Mouse (Mus musculus): ENCODE measurements around the gene Apol6. TPM values are rescaled to one million over a fixed set of nuclear protein-coding genes. Genes with fewer than 3 reads are reported as not detected.

Gene Apol6
- not detected in 2 replicates for polyA plus RNA-seq (2015; fragmentation: Nextera tagmentation; extraction: Ambion mirVana)

DNA sequence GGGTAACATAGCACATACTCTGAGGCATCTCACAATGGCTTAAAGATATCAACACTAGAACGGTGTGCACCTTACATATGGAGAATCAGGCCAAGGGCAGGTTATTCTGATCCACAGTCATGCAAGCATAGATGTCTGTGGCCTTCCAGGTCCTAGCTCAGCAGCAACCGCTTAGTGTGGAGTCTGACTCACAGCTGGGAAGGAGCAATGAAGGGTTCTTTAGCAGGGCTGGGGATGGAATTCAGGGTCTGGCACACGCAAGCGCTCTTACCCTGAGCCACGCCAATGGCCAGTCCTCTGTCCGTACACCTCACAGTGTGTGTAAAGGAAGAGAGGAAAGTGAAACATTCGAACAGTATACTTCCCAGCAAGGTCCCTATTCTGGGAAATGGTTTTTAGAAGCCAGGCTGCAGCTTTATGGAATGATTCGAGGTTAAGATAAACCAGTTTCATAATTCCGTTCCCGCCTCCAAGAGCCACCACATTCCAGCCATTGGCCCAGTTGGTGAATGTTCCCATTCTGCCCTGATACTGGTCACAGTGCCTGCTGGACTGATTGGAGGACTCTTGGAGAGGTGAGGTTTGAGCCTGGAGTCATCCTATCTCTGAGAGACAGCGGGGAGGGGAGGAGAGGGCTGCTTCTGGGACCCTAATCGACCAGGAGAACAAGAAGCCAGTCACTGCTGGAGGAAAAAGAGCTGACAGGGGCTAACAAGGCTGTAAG, at the start of gene Apol6:
TSS of gene Apol6 (plus strand) at position 133 of the 724 bp plus-strand sequence.
- ATAC-seq (replicated peaks) = no peak
- WGBS = 85% methylated on average over 12 of the region's 12 CpGs
- H3K27me3 ChIP-seq = no peaks in the 10 kb centered on the region

DNA sequence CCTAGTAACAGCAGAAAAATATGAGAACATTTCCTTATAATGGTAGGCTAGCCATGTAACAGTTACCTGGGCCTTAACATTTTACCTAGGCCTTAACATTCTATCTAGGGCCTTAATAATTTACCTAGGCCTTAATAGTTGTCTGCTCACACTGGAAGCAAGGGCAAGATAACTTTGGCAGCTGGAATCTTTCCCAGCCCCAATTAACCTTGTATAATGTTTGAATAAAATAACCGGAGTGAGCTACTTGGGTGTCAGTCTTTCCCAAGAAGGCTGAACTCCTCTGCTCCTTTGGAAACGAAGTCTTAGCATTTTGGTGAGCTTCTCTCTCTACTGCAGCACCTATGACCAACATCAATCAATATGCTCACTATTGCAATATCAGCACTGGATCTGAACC, 46.5 kb upstream of the Apol6 start:
- H3K27ac ChIP-seq (replicated peaks) = no peak overlapping the region
- no peaks in the 10 kb centered on the region for H3K9me3 ChIP-seq
- peaks cover 6% of the 10 kb centered on the region; the same call in 1 of the 2 replicates for H3K4me1 ChIP-seq
- H3K9ac ChIP-seq (replicated peaks) = no peak overlapping the region
- H3K36me3 ChIP-seq = no peaks in the 10 kb centered on the region
- WGBS = 62% methylated on average over 2 of the region's 2 CpGs
- H3K4me2 ChIP-seq (replicated peaks) = no peak overlapping the region
- ATAC-seq (replicated peaks) = no peak
- no peak overlapping the region for H3K4me3 ChIP-seq
- H3K27me3 ChIP-seq = no peaks in the 10 kb centered on the region

More for the DNA sequence above, at the start of gene Apol6:
- no peaks in the 10 kb centered on the region for H3K36me3 ChIP-seq
- H3K27ac ChIP-seq (replicated peaks) = no peak within 1 kb of the TSS
- no peak within 1 kb of the TSS for H3K4me2 ChIP-seq (replicated peaks)
- H3K4me3 ChIP-seq = no peak within 1 kb of the TSS
- H3K9ac ChIP-seq (replicated peaks) = no peak within 1 kb of the TSS
- H3K4me1 ChIP-seq = no peaks in the 10 kb centered on the region
- H3K9me3 ChIP-seq = no peaks in the 10 kb centered on the region

GRCm38 (mm10) chr15:76998878-76999588, 45.5 kb upstream of the Apol6 start:
- Histone ChIP-seq H3K27me3 (no peaks in the 10 kb centered on the region), H3K4me2 (replicated peaks) (peak overlapping the region; percentile 26), H3K36me3 (no peaks in the 10 kb centered on the region), H3K4me1 (peaks cover 6% of the 10 kb centered on the region; the same call in 1 of the 2 replicates), H3K27ac (replicated peaks) (no peak overlapping the region), H3K9me3 (no peaks in the 10 kb centered on the region), H3K9ac (replicated peaks) (no peak overlapping the region), H3K4me3 (no peak overlapping the region)
- ATAC-seq (replicated peaks) = no peak; the same call in 1 of the 2 replicates
- WGBS = 45% methylated on average over 21 of the region's 21 CpGs

GRCm38 (mm10) chr15:77003173-77003867, 41.2 kb upstream of the Apol6 start:
- Histone ChIP-seq H3K27ac (replicated peaks) (no peak overlapping the region), H3K9ac (replicated peaks) (no peak overlapping the region), H3K4me3 (no peak overlapping the region), H3K27me3 (no peaks in the 10 kb centered on the region), H3K36me3 (no peaks in the 10 kb centered on the region), H3K4me1 (peaks cover 6% of the 10 kb centered on the region; the same call in 1 of the 2 replicates), H3K4me2 (replicated peaks) (no peak overlapping the region), H3K9me3 (no peaks in the 10 kb centered on the region)
- 95% methylated on average over 3 of the region's 3 CpGs for WGBS
- ATAC-seq (replicated peaks) = no peak

- Histone ChIP-seq H3K4me1 (peaks cover 5% of the 10 kb centered on the region; the same call in 1 of the 2 replicates), H3K9ac (replicated peaks) (no peak overlapping the region), H3K4me2 (replicated peaks) (no peak overlapping the region), H3K27me3 (no peaks in the 10 kb centered on the region), H3K36me3 (no peaks in the 10 kb centered on the region), H3K27ac (replicated peaks) (no peak overlapping the region), H3K4me3 (no peak overlapping the region), H3K9me3 (no peaks in the 10 kb centered on the region)
- 24% methylated on average over 3 of the region's 3 CpGs for WGBS
- 0 out of 2 replicates have a peak, but pooled peaks have one; percentile 32 for ATAC-seq (replicated peaks)
These were observed 40.7 kb upstream of the Apol6 start for GRCm38 (mm10) chr15:77003868-77004215.

DNA sequence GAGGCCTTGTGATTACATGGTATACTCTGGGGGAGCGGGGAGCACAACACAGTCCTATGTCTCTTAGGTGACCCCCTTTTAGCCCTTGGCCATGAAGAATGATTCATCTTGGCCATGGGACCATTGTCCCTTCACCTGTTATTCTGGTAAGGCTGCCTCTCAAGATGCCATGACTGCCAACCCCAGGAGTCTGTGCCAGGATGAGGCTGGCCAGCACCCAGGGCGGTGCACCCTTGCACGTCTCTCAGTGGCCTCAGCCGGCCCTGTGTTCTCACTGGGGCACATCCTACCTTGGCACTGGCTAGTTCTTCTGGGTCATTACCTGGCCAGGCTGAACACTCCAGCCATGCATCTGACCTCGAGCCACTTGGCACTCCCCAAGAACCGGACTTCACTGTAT, 35.7 kb upstream of the Apol6 start:
- Histone ChIP-seq H3K36me3 (no peaks in the 10 kb centered on the region), H3K9me3 (no peaks in the 10 kb centered on the region), H3K4me1 (peaks cover 5% of the 10 kb centered on the region), H3K27ac (replicated peaks) (no peak overlapping the region), H3K4me2 (replicated peaks) (no peak overlapping the region), H3K4me3 (no peak overlapping the region), H3K9ac (replicated peaks) (no peak overlapping the region), H3K27me3 (no peaks in the 10 kb centered on the region)
- no peak for ATAC-seq (replicated peaks)
- WGBS = 93% methylated on average over 6 of the region's 6 CpGs

DNA sequence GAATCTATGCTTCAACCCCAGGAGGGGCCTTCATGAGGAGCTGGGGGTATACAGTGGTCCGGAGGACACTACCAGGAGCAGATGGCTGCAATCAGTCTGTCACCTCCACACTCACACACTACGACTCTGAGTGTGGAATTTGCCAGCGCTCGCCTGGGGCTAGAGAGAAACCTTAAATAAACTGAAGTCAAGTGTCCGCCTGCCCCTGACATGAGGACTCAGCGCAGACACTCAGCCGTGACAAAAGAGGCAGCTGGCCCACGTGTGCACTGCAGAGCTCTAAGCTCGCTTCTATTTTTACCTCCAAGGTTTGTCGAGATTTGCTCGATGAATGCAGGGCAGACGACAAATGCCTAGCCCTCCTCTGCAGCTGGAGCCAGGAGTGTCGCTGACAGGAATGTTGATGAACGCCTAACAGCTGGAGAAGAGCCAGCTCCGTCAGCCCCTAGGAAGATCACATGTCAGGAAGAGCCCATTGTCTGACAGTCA, 30.7 kb upstream of the Apol6 start:
- ATAC-seq (replicated peaks) = peak; percentile 75
- peak overlapping the region; percentile 76 for H3K27ac ChIP-seq (replicated peaks)

DNA sequence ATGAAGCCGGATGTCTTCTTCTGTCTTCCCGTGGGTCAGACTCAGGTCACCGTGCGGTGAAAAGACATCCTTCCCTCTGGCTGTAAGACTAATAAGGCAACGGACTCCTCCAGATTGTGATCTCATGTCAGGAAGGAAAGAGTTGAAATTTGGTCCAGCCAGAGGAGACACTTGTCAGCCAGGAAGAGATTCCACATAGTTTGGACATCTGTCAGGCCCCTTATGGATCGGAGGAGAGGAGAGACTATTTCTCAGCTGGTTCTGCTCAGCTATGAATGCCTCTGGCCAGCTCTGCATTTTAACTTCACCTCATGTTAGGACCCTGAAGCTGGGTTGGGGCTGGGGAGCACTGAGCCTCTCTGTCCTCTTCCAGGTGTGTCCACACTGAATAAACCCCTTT, 30.1 kb upstream of the Apol6 start:
- Histone ChIP-seq H3K27me3 (no peaks in the 10 kb centered on the region), H3K36me3 (no peaks in the 10 kb centered on the region), H3K4me2 (replicated peaks) (no peak overlapping the region), H3K9me3 (no peaks in the 10 kb centered on the region), H3K9ac (replicated peaks) (no peak overlapping the region), H3K27ac (replicated peaks) (peak overlapping the region; percentile 76), H3K4me1 (peaks cover 9% of the 10 kb centered on the region), H3K4me3 (no peak overlapping the region)
- ATAC-seq (replicated peaks) = 0 out of 2 replicates have a peak, but pooled peaks have one; percentile 5
- WGBS = 87% methylated on average over 6 of the region's 6 CpGs

More for the DNA sequence above, 30.7 kb upstream of the Apol6 start:
- Histone ChIP-seq H3K27me3 (no peaks in the 10 kb centered on the region), H3K36me3 (no peaks in the 10 kb centered on the region), H3K4me3 (no peak overlapping the region), H3K4me2 (replicated peaks) (no peak overlapping the region), H3K9ac (replicated peaks) (no peak overlapping the region), H3K4me1 (peaks cover 9% of the 10 kb centered on the region), H3K9me3 (no peaks in the 10 kb centered on the region)
- WGBS = 37% methylated on average over 15 of the region's 15 CpGs

DNA sequence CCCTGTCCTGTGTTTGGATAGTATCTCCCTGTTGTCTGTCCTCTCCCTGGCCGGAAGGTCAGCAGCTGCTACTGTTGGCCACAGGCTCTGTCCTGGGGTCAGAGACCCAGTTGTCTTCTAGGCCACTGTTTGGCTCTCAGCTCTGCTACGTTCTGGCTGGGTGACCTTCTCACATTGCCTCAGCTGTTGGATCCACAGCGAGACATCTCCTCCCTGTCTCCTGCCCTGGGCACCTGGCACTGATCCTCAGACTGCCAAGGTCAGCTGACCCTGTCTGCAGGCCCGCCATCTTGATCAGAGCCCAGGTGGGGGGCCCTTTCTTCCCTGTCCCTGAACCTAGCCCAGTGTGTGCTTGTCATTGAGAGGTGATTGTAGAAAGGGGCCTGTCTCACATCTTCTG, 29.5 kb upstream of the Apol6 start:
- WGBS = 79% methylated on average over 4 of the region's 4 CpGs
- no peaks in the 10 kb centered on the region for H3K9me3 ChIP-seq
- no peaks in the 10 kb centered on the region for H3K27me3 ChIP-seq
- no peak overlapping the region for H3K4me3 ChIP-seq
- no peaks in the 10 kb centered on the region for H3K36me3 ChIP-seq
- H3K4me2 ChIP-seq (replicated peaks) = no peak overlapping the region
- no peak overlapping the region for H3K27ac ChIP-seq (replicated peaks)
- no peak for ATAC-seq (replicated peaks)
- peaks cover 9% of the 10 kb centered on the region for H3K4me1 ChIP-seq
- H3K9ac ChIP-seq (replicated peaks) = no peak overlapping the region

GRCm38 (mm10) chr15:77016509-77016908, 28.0 kb upstream of the Apol6 start:
- WGBS = 92% methylated on average over 6 of the region's 6 CpGs
- H3K4me1 ChIP-seq = peaks cover 9% of the 10 kb centered on the region
- ATAC-seq (replicated peaks) = no peak
- H3K27ac ChIP-seq (replicated peaks) = no peak overlapping the region
- H3K27me3 ChIP-seq = no peaks in the 10 kb centered on the region
- H3K9me3 ChIP-seq = no peaks in the 10 kb centered on the region
- H3K4me2 ChIP-seq (replicated peaks) = no peak overlapping the region
- no peak overlapping the region for H3K4me3 ChIP-seq
- H3K36me3 ChIP-seq = no peaks in the 10 kb centered on the region
- no peak overlapping the region for H3K9ac ChIP-seq (replicated peaks)

DNA sequence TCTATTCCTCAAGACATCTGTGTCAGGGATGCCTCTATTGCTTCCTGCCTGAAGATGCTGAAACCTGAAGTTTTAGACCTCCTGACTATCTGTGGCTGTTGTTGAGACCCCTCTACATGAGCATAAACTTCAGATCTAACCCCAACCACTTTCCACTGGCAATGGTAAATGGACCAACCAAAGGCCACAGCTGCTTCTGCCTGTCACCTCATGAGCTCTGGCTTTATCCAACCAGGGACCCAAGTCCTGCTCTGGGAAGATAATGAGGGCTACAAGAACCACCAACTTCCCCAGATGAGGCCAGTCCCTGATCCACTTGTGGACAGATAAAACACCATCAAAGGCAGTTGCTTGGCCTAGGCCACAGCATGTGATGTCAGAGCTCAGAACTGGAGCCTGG, 26.6 kb upstream of the Apol6 start:
- no peak for ATAC-seq (replicated peaks)
- no peak overlapping the region for H3K4me3 ChIP-seq

More for the DNA sequence above, 26.6 kb upstream of the Apol6 start:
- no peak overlapping the region for H3K4me2 ChIP-seq (replicated peaks)
- no peaks in the 10 kb centered on the region for H3K27me3 ChIP-seq
- no peak overlapping the region for H3K9ac ChIP-seq (replicated peaks)
- no peaks in the 10 kb centered on the region for H3K9me3 ChIP-seq
- H3K27ac ChIP-seq (replicated peaks) = no peak overlapping the region
- peaks cover 9% of the 10 kb centered on the region for H3K4me1 ChIP-seq
- no peaks in the 10 kb centered on the region for H3K36me3 ChIP-seq

Measured in forebrain, embryonic 15.5 days (tissue).